Mouse (Mus musculus): Measurements from ENCODE around the gene Rhox4a.
"Not testable (repeated sequence)": the region's sequence is repeated elsewhere in the genome, so short reads cannot be mapped to it uniquely, and the experiment has no call there.

Gene Rhox4a

DNA sequence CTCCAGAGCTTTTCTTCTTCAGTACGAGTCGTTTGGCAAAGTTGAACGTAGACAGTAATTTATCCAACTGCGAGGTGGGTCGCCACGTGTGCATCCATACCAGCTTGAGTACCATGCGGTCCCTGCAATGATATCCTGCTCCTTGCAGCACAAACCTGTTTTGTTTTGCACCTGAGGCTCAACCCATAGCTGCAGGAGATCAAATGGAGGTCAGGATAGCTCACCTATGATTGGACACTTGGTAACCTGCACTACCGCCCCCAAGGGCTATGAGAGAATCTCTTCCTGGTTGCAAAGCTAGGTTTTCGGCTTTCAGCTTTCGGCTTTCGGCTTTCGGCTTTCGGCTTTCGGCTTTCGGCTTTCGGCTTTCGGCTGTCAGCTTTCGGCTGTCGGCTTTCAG lies at the start of gene Rhox4a:
Gene Rhox4a, plus strand, starts transcription at position 301 of the 400 bp plus-strand sequence.
- DNase-seq: not testable (repeated sequence)

DNA sequence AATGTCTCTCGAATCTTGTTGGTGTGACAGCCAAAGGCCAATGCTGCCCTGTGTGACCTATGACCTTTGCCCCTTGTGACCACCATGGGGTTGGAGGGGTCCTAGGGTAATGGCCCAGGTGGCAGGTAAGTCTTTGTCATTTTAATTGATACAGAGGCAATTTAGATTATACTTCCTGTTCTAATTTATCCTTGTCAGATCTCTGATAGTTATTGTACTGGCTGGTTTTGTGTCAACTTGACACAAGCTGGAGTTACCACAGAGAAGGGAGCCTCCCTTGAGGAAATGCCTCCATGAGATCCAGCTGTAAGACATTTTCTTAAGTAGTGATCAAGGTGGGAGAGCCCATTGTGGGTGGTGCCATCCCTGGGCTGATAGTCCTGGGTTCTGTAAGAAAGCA lies 43.0 kb upstream of the Rhox4a start, which contains the start of gene Rhox1:
Gene Rhox1, minus strand, starts transcription at position 101 of the 400 bp plus-strand sequence.
- DNase-seq: not testable (repeated sequence)

- DNase-seq: not testable (repeated sequence)
Observed at GRCm38 (mm10) chrX:37244676-37245075, 20.5 kb upstream of the Rhox4a start, which contains the start of gene Rhox2a. TSS of gene Rhox2a (plus strand) at chrX:37244976.

DNA sequence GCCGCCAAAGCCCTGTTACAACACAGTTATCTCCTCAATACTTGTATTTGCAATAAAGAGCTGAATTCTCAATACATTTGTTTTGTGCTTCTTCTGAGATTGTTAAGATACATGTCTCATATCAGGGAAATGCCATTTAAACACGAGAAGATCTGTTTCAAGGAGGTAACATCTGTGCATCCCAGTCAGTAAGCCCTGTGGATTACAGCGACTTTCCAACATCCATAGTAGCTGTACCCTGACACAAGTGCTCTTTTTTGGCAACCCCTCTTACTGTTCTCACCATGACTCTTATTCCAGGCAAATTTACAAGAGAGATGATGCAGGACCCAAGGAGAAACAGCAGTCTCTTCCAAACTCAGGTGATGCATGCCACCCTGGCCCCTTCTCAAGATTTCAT lies 15.5 kb upstream of the Rhox4a start, which contains the start of gene Rhox3a:
Gene Rhox3a, plus strand, starts transcription at position 301 of the 400 bp plus-strand sequence.
- not testable (repeated sequence) for DNase-seq

Data from lung, postnatal 36 days (tissue).